Mouse (Mus musculus) granulocyte monocyte progenitor cell, adult 5-6 weeks (primary cell): ENCODE results near the gene Sema3e. TPM values are rescaled to one million over a fixed set of nuclear protein-coding genes. Genes with fewer than 3 reads are reported as not detected.

Experiments
- ATAC-seq: replicated peaks from 2 replicates; pipeline ENCODE4 v1.8.0; 2016; ENCODE audit warnings: mild to moderate bottlenecking, moderate TSS enrichment, inconsistent platforms; ENCODE audit not compliant: poor library complexity, severe bottlenecking
- total RNA-seq, 2 experiments: library from RNA; stranded (forward) in 1 of 2; stranded (reverse) in 1 of 2; fragments of 200-712, 200-1000 nt in 1 of 2; fragments of >200 nt in 1 of 2; fragmentation: Nextera tagmentation in 1 of 2; gene quantifications; 2 replicates each; pipeline ENCODE4 v1.2.3; 2014 to 2017

Sema3e gene
- total RNA-seq (2014; fragmentation: Nextera tagmentation) (not detected in 2 replicates), total RNA-seq (2017) (not detected in 2 replicates)

DNA sequence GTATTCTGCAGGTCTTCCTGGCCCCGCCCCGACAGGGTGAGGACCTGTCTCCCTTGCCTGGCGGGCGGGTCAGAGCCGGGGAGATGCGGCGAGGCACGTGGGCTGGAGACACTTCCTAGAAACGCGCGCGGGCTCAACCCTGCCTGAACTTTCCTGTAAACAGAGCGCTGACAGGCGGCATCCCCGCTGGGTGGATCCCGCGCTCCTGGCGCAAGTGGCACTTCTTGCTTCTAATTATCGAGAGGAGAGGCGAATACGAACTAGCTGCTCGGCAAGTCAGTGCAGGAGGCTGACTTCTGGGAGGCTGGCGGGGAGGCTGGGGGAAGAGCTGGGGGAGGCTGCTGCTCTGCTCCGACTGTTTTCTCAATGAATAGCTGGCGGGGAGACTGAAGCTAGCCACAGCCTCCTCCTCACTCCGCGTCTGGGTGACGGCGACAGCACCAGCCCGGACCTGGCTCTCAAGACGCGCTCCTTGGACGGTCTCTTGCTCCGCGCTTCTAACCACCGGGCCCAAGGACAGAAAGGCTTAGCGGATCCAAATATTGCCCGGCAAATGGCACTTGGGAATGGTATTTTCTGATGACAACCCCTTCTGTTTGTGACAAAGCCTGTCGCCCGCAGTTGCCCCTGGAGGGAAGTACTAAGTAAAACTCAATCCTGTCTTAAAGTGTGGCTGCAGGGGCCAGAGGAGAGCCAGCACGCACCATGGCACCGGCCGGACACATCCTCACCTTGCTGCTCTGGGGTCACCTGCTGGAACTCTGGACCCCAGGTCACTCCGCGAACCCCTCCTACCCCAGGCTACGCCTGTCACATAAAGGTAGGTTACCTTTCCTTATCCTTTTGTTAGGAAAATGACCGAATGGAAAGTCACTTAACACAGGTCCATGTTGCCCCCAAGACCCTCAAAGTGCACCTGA is at the start of gene Sema3e:
TSS of gene Sema3e (plus strand) at position 72 of the 920 bp plus-strand sequence.
- no peak; the same call in 1 of the 2 replicates for ATAC-seq

DNA sequence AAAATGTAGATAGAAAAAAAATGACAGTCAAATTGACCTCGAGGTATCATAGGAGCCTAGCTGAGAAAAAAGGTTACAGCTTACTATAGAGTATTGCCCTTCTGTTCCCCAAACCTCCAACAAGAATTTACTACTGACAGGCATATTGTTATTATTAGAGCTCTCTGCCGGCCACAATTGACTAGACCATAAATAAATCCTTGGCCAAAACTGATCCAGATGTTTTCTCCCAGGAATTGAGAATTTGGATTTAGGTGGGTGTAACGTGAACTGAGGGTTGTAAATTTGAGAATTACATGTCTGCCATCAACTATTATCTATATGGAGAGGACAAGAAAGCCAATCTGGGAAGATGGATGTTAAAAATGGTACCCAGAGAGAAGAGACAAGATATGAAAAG is 47.5 kb upstream of the Sema3e start:
- ATAC-seq = no peak

DNA sequence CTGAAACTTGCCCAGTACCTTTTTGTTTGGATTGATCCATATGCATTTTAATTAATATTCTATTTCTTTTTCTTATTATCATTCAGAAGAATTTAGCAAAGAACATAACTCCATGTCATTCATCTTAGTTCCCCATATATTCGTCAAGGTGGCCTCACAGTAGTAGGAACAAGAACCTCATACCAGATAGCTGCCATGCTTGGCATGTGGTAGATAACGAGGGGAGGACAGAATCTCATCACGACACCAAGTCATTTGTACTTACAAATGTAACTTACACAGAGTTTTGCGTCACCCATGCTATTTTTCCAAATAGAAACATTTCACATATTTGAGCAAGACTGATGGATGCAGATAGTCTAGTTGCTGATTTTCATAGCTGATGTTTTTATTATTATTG is 45.9 kb upstream of the Sema3e start:
- no peak for ATAC-seq

DNA sequence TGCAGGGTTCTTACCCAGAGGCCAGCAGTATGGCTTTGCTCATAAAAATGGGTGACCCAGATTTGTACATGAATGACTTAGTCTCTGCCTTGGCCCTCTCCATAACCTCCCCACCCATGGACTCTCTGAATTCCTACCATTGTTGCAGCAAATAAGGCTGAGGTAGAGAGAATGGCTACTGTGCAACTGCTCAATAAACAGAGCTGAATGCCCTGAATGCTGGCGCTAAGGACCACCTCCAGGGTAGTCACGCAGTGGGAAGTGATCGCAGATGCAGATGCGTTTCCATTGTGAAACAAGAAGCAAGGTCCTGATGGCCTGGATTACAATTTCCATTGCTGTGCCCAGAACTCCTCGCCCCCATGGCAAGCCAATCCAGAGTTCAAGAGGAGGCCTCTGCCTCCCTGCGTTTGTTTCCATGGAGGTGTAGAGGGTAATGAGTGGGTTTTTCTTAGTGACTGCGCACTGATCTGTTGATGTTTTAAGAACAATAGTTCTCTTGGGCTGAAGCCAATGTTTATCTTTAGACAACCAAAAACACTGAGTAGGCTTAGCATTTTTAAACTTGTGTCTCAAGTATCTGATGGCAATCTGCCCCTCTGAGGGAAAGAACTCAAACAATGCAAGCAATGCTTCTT is 42.5 kb upstream of the Sema3e start:
- ATAC-seq = no peak

DNA sequence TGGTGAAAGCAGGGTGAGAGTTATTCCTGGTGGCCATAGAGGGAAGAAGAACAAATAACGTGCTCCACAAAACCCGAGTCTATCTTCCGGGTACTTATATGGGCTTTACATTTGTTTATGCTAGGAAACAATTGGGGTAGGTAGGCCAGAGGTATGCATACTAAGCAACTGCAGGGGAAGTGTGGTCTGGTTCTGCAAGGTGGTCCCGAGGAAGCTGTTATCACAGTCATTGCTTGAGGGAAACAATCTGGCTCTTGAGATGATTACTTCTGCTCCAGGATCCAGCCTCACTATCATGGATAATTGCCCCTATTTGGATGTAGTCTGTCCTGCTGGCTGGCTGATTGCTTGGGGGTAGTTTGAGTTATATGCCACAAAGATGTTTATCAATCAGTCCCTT is 41.5 kb upstream of the Sema3e start:
- ATAC-seq = no peak

DNA sequence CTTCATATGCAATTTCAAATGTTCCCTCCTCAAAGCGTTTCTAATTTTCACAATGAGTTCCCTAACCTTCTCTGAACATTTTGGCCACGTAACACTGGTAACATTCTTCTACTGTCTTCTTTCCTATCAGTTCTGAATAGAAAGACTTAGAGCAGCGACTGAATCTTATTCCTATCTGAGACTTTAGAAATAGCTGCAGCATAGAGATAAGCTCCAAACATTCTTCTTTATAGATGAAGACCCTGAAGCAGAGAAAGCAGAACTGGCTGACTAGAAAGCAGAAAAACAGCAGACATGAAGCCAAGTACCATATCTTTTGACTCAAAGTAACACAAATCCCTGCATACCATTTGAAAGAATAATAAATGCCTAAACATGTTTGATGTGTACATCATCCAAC is 39.4 kb upstream of the Sema3e start:
- no peak for ATAC-seq

DNA sequence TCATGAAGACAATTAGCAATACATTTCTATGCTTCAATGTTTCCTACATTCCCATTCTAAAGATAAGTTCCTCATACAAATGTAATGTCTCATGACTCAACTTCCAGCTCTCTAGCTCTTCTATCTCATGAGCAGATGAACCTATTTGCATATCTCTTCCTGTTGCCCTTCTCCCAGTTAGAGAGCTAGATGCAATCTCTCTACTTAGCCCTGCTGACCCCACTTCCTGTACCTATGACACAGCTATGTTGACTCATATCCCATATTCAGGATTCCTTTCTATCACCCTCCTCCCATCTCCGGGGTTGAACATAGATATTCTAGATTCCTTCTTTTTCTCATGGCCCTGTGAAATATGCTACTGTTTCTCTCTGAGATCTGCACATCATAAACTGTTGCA is 38.0 kb upstream of the Sema3e start:
- no peak for ATAC-seq

DNA sequence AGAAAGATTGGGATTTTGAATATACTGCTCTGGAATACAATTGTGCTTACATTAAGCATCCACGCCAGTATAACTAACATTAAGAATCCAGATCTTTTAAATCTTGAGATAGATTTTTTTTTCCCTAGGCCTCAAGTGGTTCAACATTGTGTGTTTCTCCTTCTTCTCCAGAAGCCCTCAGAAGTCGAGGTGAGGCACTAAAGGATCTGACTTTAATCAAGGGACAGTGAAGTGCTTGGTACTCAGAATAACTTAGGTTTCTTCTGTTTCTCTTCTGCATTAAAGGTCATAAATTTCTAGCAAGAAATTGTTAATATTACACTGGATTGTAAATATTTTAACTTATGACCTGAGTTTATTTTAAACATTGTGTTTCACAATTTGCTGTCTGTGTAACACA is 37.1 kb upstream of the Sema3e start:
- no peak for ATAC-seq

DNA sequence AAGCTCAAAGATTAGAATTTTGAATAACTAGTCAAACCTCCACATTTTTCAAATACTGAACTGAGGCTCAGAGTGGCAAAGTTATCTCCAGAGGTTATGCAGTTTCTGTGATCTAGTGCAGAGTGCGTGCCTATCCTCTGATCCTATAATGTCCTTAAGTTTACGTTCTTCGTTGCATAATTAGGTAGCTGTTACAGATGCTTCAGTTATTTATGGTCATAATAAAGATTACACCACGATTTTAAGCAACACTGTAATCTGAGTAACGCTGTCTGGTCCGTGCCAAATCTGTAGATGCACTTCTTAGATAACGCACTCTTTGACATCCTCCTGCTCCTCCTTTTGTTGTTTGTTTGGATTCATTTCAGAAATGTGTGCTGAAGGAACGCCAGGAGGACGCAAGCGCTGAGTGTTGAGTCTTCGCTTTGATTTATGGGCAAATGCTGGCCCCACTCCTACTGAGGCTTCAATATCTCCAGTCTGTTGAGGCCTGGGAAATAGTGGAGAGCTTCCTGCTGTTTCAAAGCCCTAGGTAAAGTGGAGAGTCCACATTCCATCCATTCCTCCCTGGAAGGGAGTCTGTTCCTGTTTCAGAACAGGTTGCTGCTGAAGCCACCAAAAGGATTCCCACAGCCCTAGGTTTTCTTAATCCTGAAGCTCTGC is 32.2 kb upstream of the Sema3e start:
- no peak for ATAC-seq

DNA sequence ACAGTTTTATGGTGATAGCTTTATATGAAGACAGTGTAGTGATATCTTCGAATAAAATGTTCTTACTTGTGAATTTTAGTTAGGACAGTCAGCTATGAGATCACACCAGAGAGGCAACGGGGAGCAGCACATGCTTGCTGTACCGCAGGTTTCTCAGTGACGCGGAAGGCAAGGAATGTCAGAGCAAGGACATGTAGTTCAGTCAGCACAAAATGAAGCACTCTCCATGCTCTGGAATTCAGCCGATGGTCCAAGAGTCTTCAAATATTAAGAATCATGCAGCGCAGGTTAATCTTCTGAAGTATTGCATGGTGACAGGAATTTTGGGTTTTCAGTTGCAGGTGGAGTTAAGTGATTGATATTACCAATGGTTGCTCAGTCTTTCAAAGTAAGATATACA is 3.3 kb downstream of the Sema3e start:
- ATAC-seq = no peak

DNA sequence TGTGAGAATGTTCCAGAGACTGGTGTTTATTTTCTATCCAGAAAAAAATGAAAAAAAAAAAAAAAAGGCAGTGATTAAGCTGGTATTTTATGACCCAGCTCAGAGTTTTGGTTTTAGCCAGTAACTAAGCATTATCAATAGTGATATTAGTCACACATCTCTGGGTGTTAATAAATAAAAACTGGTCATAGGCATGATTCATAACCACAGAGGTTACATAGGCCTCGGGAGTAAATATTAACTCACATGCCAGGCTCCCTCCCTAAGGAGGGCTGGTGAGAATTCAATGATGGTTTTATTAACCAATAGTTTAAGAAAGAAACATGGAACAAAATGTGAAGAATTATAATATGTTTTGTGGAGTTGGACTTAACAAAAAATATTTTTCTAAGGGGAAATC is 5.7 kb downstream of the Sema3e start:
- no peak for ATAC-seq

DNA sequence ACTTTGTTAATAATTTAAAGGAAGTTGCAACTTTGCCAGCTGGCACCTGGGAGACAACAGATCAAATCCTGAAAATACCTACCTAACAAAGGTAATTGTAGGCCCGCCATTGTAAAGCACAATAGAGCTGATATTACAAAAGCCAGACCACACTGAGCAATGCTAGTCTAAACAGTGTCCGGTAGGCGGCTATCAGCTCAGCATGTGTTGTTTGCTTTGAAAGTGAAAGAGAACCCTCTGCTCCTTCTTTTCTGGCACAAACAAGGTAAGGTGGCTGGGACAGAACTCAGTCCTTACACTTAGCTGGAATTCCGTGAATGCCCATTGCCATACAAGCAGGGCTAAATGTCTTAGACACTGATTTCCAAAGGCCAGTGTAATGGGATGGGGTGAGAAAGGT is 7.0 kb downstream of the Sema3e start:
- ATAC-seq = no peak

DNA sequence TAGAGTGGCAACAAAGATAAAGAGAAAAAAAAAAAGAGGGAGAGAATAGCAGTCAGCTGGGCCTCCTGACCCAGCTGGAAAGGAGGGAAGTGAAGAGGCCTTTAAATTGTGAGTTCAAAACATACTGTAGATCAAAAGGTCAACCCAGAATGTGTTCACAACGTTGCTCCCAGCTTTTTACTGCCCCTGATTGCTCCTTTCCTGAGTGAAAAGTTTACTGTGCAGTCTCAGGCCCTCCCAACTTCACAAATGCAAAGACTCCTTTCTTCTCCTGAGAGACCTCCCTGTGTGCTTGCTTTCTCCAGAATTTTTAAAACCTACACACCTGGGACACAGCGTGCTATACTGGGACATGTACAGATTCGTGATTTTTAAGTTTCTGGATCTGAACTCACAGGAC is 8.2 kb downstream of the Sema3e start:
- ATAC-seq = no peak

DNA sequence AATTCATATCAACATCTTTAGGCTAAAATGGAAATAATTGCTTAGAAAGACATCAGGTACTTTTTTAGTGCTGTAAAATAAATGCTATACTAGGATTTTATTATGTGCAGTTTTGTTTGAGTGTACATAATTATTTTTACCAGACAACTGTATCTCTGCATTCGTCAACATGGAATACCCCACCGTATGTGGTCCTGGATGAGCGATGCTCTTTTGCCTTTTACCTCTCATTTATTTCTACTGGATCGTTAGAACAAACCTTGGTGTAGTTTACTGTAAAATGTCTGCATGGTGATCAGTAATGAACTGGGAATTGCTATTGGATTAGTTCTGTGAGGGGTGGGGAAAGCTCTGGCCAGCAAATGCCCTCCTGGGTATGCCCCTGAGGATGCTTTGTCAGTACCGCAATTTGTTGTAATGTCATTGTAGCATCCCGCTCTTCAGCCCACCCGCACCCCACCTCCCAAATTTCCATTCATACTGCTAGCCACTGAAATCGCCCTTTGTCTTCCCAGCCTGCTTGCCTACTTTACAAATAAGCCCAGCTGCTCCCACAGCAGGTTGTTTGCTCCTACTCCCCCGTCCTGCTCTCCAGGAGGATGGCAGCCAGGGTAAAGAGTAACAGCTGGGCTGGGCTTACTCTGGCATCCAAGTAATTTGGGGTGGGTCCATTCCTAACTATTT is 13.9 kb downstream of the Sema3e start:
- ATAC-seq = no peak

DNA sequence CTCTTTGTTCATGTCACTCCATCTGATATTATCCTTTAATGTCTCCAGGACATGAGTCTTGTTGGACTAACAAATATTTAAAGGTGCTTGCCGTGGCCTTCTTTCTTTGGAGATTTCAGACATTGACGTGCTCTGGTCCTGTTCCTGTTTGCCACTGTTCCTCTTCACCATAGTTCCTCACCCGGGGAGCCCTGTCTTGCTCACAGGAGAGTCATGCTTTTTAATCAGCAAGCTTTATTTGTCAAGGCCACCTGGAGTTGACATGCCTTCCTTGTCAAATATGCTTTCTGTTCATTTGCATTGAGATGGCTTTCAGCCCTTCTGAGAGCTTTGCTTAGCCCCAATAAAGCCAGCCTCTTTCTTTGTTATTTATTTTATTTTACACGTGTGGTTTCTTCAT is 15.1 kb downstream of the Sema3e start:
- no peak for ATAC-seq

DNA sequence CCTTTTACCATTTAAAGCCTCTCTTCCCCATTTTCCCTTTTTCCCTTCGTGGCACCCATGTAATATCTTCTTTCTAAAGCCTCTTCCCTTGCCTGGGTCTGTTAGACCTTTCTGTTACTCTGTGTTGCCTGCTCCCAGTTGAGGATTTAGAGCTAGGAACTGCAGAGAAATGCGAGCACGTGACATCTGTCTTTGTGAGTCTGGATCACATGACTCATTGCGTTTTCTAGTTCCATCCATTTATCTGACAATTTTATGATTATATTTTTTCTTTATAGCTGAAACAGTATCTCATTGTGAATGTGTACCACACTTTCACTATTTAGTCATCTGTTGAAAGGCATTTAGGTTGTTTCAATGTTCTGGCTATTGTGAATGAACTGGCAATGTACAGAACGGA is 18.0 kb downstream of the Sema3e start:
- no peak for ATAC-seq

DNA sequence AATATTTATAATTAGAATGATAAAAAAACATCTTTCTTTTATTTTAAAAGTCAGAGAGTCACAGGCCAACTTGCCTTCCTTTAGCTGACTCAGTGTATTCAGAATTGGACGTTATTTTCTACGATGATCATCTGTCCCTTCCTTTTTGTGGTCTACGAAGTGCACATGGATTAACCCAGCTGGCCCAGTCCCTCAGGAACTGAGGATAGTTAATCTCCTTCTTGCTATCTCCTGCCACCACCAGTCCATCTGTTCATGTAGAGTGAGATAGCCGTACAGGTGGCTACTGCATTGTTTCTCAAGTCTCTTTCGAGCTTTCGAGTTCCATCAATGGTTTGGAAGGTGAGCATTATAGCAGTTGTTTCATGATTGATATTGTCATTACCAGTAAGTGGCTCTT is 18.9 kb downstream of the Sema3e start:
- no peak for ATAC-seq

DNA sequence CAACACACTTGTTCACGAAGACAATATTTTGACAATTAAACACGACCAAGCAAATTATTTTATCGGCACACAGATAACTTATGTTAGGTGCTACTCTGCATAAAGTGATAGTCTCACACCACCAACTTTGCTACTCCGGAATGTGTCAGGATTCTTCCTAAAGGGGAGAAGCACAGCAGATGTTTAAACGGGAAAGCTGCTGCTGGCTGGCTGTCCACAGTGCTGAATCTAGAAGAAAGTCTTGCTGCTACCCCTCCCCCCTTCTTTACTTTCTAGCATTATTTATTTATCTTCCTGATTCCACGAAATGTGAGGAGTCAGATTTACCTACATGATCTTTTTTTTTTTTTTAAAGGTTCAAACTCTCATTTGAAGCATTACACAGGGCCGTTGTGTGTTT is 23.6 kb downstream of the Sema3e start:
- ATAC-seq = no peak

DNA sequence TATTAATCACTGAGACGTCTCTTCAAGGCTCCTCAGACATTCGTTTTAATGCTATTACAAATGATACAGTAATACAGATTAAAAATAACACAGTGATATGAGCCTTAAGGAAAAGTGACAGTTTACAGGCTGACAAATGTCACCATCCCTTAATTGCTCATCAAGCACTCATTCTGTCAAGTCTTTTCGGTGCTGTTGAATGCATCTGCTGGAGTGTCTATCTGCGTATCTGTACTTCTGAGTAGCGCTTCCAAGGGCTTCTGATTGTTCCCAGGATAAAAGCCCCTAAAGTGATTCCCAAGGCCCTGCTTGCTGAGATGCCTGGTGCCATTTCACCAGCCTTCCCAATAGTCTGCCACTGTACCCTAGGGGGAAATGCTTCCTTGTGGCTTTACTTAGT is 29.4 kb downstream of the Sema3e start:
- ATAC-seq = no peak

DNA sequence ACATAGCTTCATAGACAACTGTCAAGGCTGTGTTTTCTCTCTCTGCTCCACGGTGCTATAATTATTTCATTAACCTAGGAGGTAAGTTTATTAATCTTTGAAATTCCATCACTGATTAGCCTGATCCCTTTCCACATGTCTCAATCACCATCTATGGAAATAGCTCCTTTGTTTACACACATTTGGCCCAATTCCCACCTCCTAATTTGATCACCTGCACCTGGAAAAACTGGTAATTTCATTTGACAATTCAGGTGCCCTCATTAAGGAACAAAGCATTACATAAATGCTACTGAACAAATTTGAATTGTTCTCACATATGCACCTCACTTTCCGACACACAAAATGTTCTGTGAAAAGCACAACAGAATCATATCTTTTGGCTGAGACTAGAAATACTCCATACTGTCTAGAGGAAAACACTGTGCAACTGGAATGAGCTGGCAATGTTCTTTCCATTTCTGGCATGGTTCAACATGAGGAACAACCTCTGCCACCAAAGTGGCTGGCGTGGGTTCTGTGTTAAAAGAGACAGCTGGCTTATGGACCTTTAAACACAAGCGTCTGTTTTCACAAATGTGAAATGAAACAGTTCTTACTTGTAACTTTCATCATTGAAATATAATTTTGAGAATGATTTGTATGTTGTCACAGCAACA is 34.9 kb downstream of the Sema3e start:
- ATAC-seq = no peak
